Mouse (Mus musculus) mouse embryonic stem cell (cell line): Measurements from ENCODE around the gene Dennd2c.
"Not testable (repeated sequence)": the region's sequence is repeated elsewhere in the genome, so short reads cannot be mapped to it uniquely, and the experiment has no call there.

Experiments
- in situ Hi-C, 2 experiments: fragments of 300-500 bp; cut with MboI; formaldehyde crosslinking; loops; 1 replicate in 1 of 2; 3 replicates in 1 of 2; pipeline ENCODE4 v1.14.3; 2019 to 2020; ENCODE audit warnings: low sequenced_read_pairs in 2 of 2, low pct_unique_long_range_greater_than_20kb in 1 of 2, mixed read lengths in 1 of 2; ENCODE audit not compliant: unreplicated experiment in 1 of 2

The Dennd2c gene

DNA sequence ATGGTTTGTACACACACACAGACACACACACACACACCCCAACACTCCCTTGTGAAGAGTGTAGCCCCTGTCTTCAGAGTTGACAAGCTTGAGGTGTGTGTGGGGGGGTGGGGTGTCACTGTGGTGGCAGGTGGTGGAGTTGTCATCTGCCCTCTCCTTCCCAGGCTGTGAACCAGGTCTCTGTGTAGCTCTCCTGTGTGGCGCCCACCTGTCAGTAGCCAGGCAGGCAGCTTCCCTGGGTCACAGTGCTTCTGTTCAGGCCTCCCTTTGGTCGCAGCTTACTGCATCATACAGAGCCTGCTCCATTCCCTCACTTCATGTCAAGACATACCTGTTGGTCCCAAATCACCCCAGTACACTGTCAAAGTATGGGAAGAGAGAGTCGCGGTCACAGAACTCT, 43.4 kb downstream of the Dennd2c start:
- in situ Hi-C loops, result loop anchor here in 1 of 2 experiments (5.0 kb wide), 1 partner anchor 38 kb away; no protein-coding TSS in a partner anchor

DNA sequence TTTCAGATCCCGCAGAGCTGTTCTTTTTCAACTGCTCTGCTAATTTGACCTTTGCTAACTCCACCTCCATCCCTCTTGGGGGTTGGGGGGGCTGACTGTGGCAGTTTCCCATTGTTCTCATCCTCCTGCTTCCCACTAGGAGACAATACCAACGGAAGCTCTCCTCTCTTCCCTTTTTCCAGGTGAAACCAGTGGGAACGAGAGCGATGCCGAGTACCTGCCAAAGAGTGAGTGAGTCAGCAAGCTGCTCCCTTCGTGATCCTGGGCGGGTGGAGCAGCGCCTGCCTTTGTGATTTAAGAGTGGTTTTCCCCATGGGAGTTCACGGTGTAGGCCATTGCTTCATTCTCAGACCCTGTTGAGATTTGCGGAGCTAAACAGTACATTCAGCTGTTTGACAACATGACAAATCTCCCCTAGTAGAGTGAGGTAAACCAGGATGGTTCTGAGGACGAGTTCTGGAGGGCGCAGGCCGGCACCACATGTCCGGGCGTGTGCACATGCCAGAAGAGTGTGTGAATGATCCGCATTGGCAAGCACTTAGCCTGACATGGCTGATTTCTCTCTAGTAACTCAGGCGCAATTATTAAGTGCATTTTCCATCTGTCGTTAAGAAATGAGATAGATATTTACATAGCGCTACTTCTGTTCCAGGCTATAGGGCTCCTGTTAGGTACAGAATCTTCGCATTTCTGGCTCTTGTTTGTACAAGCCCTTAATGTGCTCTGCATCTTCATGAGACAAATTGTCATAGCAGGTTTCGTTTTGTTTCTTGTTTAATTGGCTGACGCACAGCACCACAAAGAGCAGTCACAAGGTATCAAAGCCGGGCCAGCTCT, 44.1 kb downstream of the Dennd2c start:
- in situ Hi-C loops, result loop anchor here in 1 of 2 experiments (5.0 kb wide), 1 partner anchor 39 kb away; no protein-coding TSS in a partner anchor

DNA sequence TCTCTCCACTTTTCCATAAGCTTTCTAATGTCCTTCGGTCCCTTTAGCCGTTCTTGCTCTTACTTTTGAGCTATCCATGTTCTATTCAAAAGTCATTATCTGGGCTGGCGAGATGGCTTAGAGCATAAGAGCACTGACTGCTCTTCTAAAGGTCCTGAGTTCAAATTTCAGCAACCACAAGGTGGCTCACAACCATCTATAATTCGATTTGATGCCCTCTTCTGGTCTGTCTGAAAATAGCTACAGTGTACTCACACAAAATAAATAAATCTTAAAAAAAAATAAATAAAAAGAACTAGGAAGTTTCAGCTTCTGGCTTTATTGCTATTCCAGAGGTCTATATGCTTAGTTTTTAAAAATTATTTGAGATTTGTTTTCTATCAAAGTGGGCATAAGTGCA, 45.4 kb downstream of the Dennd2c start:
- in situ Hi-C loops, result loop anchor here in 1 of 2 experiments (5.0 kb wide), 1 partner anchor 40 kb away; no protein-coding TSS in a partner anchor

DNA sequence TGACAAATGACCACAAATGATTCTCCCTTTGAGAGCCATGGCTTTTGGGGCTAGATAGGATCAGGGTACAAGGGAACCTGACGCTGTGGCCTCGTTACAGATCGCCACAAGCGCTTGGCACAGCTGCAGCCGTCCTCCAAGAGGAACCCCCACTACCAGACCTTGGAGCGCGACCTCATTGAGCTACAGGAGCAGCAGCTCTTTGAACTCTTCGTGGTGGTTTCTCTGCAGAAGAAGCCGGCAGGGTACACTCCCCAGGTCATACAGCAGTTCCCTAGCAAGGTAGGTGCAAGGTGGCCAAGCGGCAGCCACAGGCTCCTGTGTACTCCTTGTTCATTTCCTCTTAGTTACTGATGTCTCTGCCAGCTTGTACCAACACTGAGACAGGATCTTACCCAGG, 46.5 kb downstream of the Dennd2c start:
- in situ Hi-C loops, result loop anchor here in 1 of 2 experiments (5.0 kb wide), 1 partner anchor 42 kb away; no protein-coding TSS in a partner anchor

DNA sequence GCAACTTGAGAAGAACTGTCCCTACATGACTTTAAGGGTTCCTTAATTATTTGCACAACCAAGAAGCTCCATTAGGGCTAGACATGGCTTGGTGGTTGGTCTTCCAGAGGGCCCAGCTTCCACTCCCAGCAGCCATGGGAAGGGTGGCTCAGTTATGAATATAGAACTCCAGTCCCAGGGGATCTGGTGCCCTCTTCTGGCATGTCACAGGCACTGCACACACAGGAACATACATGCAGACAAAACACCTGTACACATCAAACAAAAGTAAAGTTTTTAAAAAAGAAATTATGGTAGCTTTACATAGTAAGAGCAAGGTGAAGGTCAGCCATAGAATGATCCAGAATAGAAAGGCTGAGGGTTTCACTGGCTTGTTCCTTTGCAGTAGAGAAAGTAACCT, 51.4 kb downstream of the Dennd2c start:
- in situ Hi-C loops, result no loop called here

DNA sequence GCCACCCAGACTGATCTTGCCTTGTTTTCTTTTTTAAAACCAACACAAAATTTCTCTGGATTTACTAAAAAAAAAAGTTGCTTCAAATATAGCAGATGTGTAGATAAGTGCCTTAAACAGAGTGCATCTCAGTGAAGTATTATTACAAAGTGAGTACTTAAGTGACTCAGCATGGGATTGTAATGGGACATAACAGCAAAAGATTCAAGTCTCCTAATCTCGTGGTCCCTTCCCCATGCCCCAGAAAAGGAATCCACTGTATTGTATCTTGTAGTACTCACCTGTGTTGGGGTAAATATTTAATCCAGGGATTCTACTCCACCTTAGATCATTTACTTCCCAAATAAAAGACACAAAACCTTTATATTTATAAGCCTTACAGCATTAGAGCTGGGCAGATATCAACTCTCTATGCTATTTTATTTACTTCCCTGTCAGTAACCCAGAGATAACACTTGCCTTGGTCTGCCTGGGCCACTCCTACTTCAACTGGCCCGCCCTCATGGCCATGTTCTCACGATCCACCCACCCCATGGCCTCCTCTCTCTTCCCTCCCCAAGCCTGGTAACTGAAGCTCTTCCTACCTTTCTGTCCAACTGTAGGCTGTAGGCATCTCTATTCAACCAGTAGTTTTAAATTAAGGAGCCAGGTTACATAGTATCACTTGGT, 57.0 kb downstream of the Dennd2c start:
- in situ Hi-C loops, result no loop called here

DNA sequence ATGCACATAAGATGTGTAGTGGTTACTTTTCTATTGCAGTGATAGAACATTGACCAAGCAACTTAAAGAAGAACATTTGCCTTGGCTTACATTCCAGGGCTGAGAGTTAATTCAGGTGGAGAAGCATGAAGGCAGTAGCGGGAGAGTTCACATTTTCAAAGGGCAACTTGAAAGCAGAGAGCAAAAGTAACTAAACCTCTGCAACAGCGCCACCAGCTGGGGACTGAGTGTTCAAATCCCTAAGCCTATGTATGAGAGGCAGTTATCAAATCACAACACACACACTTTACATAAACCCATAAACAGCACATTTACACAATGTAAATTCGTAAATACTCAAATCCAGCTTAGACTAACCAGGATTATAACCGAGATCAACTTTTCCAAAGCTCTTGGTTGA, 67.4 kb downstream of the Dennd2c start:
- in situ Hi-C loops, result loop anchor here (10.0 kb wide), 2 partner anchors 115 to 135 kb away; partner anchors contain the start of gene Nras (in 1 of the 2)

DNA sequence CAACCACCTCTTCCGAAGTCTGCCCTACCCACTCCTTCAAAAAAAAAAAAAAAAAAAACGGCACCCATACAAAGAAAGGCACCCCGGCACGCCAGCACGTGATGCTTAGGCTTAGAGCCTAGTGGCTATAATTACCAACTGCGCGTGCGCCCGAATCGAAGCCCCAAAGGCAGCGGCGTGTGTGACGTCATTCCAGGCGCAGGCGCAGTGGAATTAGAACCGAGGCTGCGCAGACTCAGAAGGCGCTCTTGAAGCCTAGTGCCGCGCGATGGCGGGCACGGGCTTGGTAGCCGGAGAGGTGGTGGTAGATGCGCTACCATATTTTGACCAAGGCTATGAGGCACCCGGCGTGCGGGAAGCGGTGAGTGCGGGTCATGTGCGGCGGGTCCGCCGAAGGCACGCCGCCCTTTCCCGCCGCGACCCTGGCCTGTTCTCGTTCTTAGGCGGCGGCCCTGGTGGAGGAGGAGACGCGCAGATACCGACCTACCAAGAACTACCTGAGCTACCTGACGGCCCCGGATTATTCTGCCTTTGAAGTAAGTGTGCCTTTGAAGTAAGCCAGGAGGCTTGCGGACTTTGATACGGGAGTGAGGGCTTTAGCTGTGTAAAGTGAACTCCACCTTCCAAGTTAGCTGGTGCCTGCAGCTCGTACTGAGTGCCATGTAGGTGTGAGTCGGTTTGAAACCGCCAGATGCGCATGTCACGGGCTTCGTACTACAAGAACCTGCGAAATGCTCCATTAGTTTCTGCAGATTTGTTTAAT, 69.3 kb downstream of the Dennd2c start, which contains the start of gene Bcas2:
TSS of gene Bcas2 (plus strand) at position 151 of the 763 bp plus-strand sequence.
- in situ Hi-C loops, result no loop called here

DNA sequence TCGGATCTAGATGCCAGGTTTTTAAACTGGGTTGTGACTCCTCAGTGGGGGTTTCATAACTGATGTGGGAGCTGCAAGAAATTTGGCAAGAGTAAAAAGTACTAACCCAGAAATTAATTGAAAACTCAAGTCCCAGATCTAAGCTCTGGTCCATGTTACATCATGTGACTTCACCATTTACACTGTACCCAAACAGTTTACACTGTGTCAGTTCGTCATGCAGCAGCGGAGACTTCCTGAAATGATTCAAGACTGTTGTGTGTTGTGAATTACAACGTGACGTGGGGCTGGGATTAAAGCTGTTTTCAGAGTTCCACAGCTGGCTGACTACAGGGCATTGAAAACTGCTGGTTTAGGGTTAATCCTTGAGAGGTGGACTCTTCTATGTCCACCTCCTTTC, 70.2 kb downstream of the Dennd2c start:
- in situ Hi-C loops, result no loop called here

DNA sequence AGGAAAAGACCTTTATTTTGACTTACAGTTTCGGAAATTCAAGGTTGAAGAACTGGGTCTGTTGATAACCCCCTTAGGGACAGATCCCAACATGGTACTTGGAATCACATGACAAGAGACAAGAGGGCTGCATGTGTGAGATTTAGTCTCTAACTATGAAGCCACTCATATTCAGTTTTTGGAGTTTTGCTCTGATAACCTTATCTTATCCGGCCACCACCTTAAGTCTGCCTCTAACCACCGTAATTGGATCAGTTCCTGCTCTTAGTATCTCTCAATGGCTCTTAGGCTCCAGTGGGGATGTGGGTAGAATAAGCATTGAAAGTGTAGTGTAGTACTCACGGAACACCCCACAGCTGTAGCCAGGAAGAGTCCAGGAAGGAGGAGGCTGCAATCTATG, 74.3 kb downstream of the Dennd2c start:
- in situ Hi-C loops, result no loop called here

DNA sequence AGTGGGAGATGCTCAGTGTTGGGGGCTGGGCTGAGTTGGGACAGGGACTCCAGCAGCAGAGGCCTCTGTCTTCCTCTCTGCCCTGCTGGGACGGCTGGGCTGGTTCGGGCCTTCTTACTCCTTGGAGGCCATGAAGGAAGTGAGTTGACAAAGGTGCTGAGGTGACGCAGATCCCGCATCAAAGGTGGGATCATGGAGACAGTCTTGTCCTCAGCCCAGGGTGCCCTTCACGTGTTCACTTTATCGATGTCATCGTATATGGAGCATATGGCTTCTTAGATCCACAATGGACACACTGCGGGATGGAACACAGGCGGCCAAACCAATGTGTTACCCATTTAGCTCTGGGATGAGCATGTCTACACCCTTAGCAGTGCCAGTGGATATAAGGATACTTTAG, 77.1 kb downstream of the Dennd2c start:
- in situ Hi-C loops, result no loop called here

DNA sequence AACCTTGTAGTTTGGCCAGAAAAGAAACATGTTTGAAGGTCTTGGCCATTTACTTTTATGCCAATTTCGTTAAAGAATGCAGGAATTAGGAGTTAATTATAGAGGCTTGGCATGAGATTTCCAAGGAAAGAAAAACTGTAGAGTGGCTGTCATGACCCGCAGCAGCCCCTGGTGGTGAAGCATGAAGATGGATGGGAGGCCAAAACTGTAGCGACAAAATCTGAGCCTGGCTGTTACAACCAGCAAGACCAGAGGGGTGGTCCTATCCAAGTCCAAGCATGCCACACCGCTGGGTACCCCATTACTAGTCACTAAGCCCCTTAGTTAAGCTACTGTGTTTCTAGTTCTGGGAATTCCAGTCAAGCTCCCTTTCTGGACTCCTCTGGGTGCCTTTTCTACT, 78.8 kb downstream of the Dennd2c start:
- in situ Hi-C loops, result no loop called here

DNA sequence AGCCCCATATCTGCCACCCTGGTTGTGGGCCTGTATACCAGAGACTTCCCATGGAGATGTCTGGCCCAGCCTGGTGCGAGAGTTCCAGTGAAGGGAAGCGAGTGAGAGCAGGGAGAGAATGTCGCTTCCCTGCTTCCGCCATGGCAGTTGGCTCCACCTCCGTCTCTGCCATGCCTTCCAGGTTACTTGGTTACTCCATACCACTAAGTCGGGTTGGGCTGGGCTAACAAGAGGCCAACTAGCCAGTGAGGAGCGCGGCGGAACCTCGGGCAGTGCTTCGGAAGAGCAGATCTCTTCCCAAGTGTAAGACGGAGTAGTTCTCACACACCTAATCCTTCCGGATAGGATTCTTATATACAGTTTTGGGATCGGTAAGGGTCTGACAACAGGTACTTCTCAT, 80.4 kb downstream of the Dennd2c start:
- in situ Hi-C loops, result no loop called here

DNA sequence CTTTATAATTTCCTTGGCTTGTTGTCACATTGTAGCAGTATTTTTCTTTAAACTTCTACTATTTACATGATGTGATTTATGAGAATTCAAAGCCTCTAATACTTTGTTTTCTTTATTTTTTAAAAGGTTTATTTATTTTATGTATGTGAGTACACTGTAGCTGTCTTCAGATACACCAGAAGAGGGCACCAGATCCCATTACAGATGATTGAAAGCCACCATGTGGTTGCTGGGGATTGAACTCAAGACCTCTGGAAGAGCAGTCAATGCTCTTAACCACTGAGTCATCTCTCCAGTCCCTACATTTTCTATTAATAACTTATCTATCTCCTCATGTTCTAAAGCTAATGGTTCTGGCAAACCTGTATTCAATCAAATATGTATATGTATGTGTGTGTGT, 82.1 kb downstream of the Dennd2c start:
- in situ Hi-C loops, result not testable (repeated sequence)

DNA sequence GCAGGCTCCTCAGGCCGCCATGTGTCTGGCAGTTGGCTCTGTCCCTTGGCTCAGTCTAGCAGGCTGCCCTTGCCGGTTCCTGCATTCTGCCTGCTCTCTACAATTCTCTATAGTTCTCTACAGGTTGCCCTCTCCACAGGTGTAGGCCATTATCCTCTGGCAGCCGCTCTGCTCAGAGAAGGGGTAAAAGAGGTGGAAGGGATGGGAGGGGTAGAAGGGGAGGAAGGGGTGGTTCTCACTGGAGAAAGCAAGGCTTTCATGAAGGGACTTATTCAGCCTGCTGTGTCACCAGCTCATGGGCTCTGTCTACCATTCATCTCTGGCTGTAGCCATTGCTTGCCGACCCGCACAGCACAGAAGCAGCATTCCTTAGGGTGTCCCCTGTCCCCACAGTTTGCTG, 86.0 kb downstream of the Dennd2c start:
- in situ Hi-C loops, result loop anchor here in 1 of 2 experiments (5.0 kb wide), 1 partner anchor 194 kb away; no protein-coding TSS in a partner anchor

DNA sequence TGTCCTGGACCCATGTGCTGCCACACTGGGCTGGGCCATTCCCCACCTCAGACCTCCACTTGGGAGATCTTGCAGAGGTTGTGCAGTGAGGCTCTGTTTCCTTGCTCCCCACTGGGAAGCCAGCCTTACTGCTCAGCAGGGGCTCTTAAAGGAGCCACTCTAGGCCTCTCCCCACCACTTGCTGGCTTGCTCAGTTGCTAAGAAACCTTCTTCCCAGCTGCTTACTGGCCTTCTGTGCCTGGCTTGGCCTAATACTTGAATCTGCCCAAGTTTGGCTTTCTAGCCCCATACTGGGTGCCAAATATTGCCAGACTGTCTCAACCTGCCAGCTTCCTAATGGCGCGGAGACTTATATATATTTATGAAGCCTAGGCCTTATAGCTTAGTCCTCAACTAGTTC, 86.5 kb downstream of the Dennd2c start:
- in situ Hi-C loops, result loop anchor here in 1 of 2 experiments (5.0 kb wide), 1 partner anchor 193 kb away; no protein-coding TSS in a partner anchor

DNA sequence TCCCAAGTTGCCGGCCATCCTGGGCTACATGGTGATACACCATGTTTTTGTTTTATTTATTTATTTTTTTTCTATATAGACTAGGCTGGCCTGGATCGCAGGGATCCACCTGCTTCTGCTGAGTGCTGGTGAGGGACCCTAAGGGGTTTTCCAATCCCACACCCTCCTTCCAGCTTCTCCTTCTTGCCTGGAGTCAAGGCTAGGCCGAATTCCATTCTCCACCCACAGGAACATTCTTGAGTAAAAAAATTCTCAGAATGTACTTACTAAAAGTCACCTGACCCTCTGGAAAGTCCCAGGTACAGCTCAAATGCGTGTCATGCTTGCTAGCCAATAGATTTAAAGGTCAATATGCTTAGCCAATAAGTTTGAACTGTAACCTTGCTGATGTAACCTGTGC, 89.8 kb downstream of the Dennd2c start:
- in situ Hi-C loops, result loop anchor here in 1 of 2 experiments (5.0 kb wide), 1 partner anchor 190 kb away; no protein-coding TSS in a partner anchor

DNA sequence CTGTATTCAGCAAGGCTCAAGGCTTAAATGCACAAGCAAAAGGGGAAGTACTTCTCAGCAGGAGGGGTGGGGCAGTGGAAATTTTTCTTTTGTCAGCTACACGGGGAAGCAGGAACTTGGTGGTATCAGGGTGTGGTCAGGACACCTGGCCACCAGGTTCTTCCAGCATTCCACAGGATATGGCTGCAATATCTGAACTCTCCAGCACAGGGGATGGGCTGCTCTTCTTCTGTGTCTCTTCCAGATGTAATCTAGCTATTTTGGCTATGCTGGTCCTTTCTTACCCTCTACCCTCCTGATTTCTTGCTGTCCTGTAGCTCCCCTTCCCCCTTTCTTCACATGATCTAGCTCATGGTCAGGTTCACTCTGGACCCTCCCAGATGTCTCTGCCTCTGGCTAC, 90.8 kb downstream of the Dennd2c start:
- in situ Hi-C loops, result loop anchor here in 1 of 2 experiments (5.0 kb wide), 1 partner anchor 189 kb away; no protein-coding TSS in a partner anchor
